Mouse (Mus musculus) ES-E14 (cell line): ENCODE results near the gene Galm.

Experiments
- CHD2 ChIP-seq: IDR thresholded peaks from 2 replicates; pipeline ENCODE4 v1.6.1; 2014; ENCODE audit warnings: mild to moderate bottlenecking, low read depth, low read length, inconsistent platforms
- HCFC1 ChIP-seq: IDR thresholded peaks from 2 replicates; pipeline ENCODE4 v1.6.1; 2012; ENCODE audit warnings: low read length, inconsistent platforms, borderline replicate concordance; ENCODE audit not compliant: insufficient read depth
- MAFK ChIP-seq: IDR thresholded peaks from 2 replicates; pipeline ENCODE4 v1.6.1; 2014; ENCODE audit warnings: mild to moderate bottlenecking, low read depth, low read length, inconsistent platforms; ENCODE audit not compliant: insufficient read depth
- ZC3H11A ChIP-seq: IDR thresholded peaks from 2 replicates; pipeline ENCODE4 v1.6.1; 2012; ENCODE audit warnings: low read depth, mild to moderate bottlenecking, inconsistent platforms, low read length, borderline replicate concordance
- ZNF384 ChIP-seq: IDR thresholded peaks from 2 replicates; pipeline ENCODE4 v1.6.1; 2012; ENCODE audit warnings: low read depth, low read length, inconsistent platforms

DNA sequence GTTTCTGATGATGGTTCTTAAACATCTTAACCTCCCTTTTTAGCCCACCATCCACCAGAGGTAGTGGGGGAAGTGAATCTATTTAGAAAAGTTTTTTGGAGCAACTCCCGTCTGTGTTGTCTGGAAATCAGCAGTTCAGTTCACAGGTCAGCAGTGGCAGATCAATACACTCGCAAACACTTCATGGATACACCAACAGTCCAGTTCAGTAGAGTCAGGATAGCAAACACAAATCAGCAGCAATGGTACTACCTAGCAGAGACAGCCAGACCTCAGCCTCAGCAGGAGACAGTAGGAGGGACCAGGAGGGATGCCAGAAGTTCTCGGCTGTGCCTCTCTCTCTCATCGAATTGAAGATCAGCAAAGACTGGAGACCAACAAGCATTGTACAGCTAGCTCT, 44.7 kb downstream of the Galm start:
- TF ChIP-seq ZC3H11A (no peak), ZNF384 (no peak), CHD2 (no peak), HCFC1 (no peak), MAFK (no peak)
